Comparison of ENCODE assay signal across 16 mouse cellular contexts in genomic region chr9:119005303-119006029, GRCm38 (mm10). TPM values are rescaled to one million over a fixed set of nuclear protein-coding genes. Genes with fewer than 3 reads are reported as not detected.
A peak's percentile ranks its signal among the peaks of the same experiment; 100 is the strongest.
DNase-seq lines count a peak whose midpoint lies in the region; ATAC-seq and TF ChIP-seq lines count a peak whose summit lies in the region.
"Had no signal": no experiment of that assay in that cellular context is flagged by ENCODE, and none has a peak within 500 bp of the region (broad histone marks: within the 10 kb centered on the region; RNA-seq: fewer than 3 reads in every experiment).

No protein-coding gene starts in this region.

- DNase-seq in forebrain, postnatal 0 days: no peak
- DNase-seq in lung, postnatal 0 days (ENCODE audit: low spot score): no peak
- no peak for DNase-seq in lung, postnatal 36 days
- no peak for DNase-seq in embryonic facial prominence, embryonic 10.5 days (ENCODE audit: low spot score)
- peak; percentile 44 for DNase-seq in telencephalon, adult 2 months (ENCODE audit: low read depth, low spot score)
- DNase-seq in cerebellum, adult 11-12 months: no peak
- DNase-seq in heart, postnatal 36 days: no peak
- DNase-seq: cerebellum, adult 18-20 months; gastrocnemius, postnatal 25 days; thymus, postnatal 36 days had no signal

- TF ChIP-seq EP300 in lung, postnatal 0 days (IDR thresholded peaks at IDR 0.05): no peak

- H3K9me3 ChIP-seq in forebrain, embryonic 12.5 days: no peaks in the 10 kb centered on the region
- H3K9me3 ChIP-seq in forebrain, postnatal 0 days (ENCODE audit: low read length): no peaks in the 10 kb centered on the region
- no peaks in the 10 kb centered on the region for H3K9me3 ChIP-seq in lung, postnatal 0 days (ENCODE audit: low read length)
- no peaks in the 10 kb centered on the region for H3K9me3 ChIP-seq in embryonic facial prominence, embryonic 10.5 days
- H3K9me3 ChIP-seq: heart, embryonic 12.5 days; liver, embryonic 15.5 days; midbrain, embryonic 12.5 days had no signal

- intact Hi-C loops in heart, postnatal 36 days (cut with DNase I): no loop called here

- H3K4me3 ChIP-seq in forebrain, embryonic 12.5 days (replicated peaks): no peak overlapping the region
- H3K4me3 ChIP-seq in forebrain, postnatal 0 days (ENCODE audit: low read depth, low read length): no peak overlapping the region
- H3K4me3 ChIP-seq in lung, postnatal 0 days (ENCODE audit: low read depth, low read length): no peak overlapping the region
- H3K4me3 ChIP-seq in embryonic facial prominence, embryonic 10.5 days: no peak overlapping the region
- H3K4me3 ChIP-seq: heart, embryonic 12.5 days; liver, embryonic 15.5 days; midbrain, embryonic 12.5 days had no signal

- H3K4me2 ChIP-seq in forebrain, embryonic 12.5 days: no peak overlapping the region
- no peak overlapping the region for H3K4me2 ChIP-seq in forebrain, postnatal 0 days (ENCODE audit: low read depth)
- H3K4me2 ChIP-seq in lung, postnatal 0 days (replicated peaks; ENCODE audit: low read depth, low read length): no peak overlapping the region
- H3K4me2 ChIP-seq: liver, embryonic 15.5 days; midbrain, embryonic 12.5 days had no signal

- H3K9ac ChIP-seq in forebrain, embryonic 12.5 days: no peak overlapping the region
- H3K9ac ChIP-seq in forebrain, postnatal 0 days: no peak overlapping the region
- no peak overlapping the region for H3K9ac ChIP-seq in lung, postnatal 0 days (replicated peaks; ENCODE audit: low read depth)
- H3K9ac ChIP-seq: heart, embryonic 12.5 days; liver, embryonic 15.5 days; midbrain, embryonic 12.5 days had no signal

- H3K36me3 ChIP-seq in forebrain, embryonic 12.5 days (replicated peaks): no peaks in the 10 kb centered on the region
- H3K36me3 ChIP-seq in forebrain, postnatal 0 days (ENCODE audit: insufficient read depth): no peaks in the 10 kb centered on the region
- H3K36me3 ChIP-seq in lung, postnatal 0 days (ENCODE audit: insufficient read depth, low read length): no peaks in the 10 kb centered on the region
- H3K36me3 ChIP-seq in embryonic facial prominence, embryonic 10.5 days (replicated peaks): 0 out of 2 replicates have a peak, but pooled peaks cover 4% of the 10 kb centered on the region
- H3K36me3 ChIP-seq: G1E; liver, embryonic 15.5 days; midbrain, embryonic 12.5 days had no signal

- WGBS in forebrain, embryonic 12.5 days: 68% methylated on average over 15 of the region's 15 CpGs
- WGBS in forebrain, postnatal 0 days: 49% methylated on average over 15 of the region's 15 CpGs
- 70% methylated on average over 15 of the region's 15 CpGs for WGBS in lung, postnatal 0 days
- WGBS in embryonic facial prominence, embryonic 10.5 days: 74% methylated on average over 15 of the region's 15 CpGs

- peak; percentile 20; the same call in 1 of the 2 replicates for ATAC-seq in forebrain, embryonic 12.5 days (ENCODE audit: low FRiP score)
- no peak for ATAC-seq in forebrain, postnatal 0 days
- ATAC-seq in lung, postnatal 0 days: no peak
- ATAC-seq: activated CD4-positive, CD25-positive, alpha-beta regulatory T cell, adult 4 months had no signal

- H3K27ac ChIP-seq in forebrain, embryonic 12.5 days: 0 out of 2 replicates have a peak overlapping the region, but pooled peaks have one; percentile 53
- no peak overlapping the region for H3K27ac ChIP-seq in forebrain, postnatal 0 days (ENCODE audit: low read depth, low read length)
- H3K27ac ChIP-seq in lung, postnatal 0 days (ENCODE audit: low read length): peak overlapping the region; percentile 78; the same call in 1 of the 2 replicates
- peak overlapping the region; percentile 51; the same call in 1 of the 2 replicates for H3K27ac ChIP-seq in embryonic facial prominence, embryonic 10.5 days (replicated peaks)
- H3K27ac ChIP-seq: liver, embryonic 15.5 days; midbrain, embryonic 12.5 days had no signal

- no peak for TF ChIP-seq CTCF in forebrain, postnatal 0 days (IDR thresholded peaks at IDR 0.05; ENCODE audit: low read depth)
- TF ChIP-seq CTCF in lung, postnatal 0 days (IDR thresholded peaks at IDR 0.05): no peak

- no peaks in the 10 kb centered on the region for H3K27me3 ChIP-seq in forebrain, embryonic 12.5 days
- H3K27me3 ChIP-seq in forebrain, postnatal 0 days (ENCODE audit: insufficient read depth, low read length): no peaks in the 10 kb centered on the region
- H3K27me3 ChIP-seq in lung, postnatal 0 days (replicated peaks; ENCODE audit: insufficient read depth, low read length): no peaks in the 10 kb centered on the region
- H3K27me3 ChIP-seq in embryonic facial prominence, embryonic 10.5 days (replicated peaks; ENCODE audit: low read depth, poor library complexity, severe bottlenecking): no peaks in the 10 kb centered on the region
- H3K27me3 ChIP-seq: heart, embryonic 12.5 days; liver, embryonic 15.5 days; midbrain, embryonic 12.5 days had no signal

- H3K4me1 ChIP-seq in forebrain, embryonic 12.5 days: peaks cover 9% of the 10 kb centered on the region
- no peaks in the 10 kb centered on the region for H3K4me1 ChIP-seq in forebrain, postnatal 0 days (ENCODE audit: insufficient read depth)
- H3K4me1 ChIP-seq in lung, postnatal 0 days (ENCODE audit: insufficient read depth, low read depth, low read length): peaks cover 43% of the 10 kb centered on the region
- H3K4me1 ChIP-seq in embryonic facial prominence, embryonic 10.5 days: peaks cover 70% of the 10 kb centered on the region

RNA-seq across cellular contexts. Expression of gene Vill, which starts 47.1 kb away (rescaled TPM):
- polyA plus RNA-seq in forebrain, embryonic 12.5 days (2016; fragmentation: Nextera tagmentation; extraction: Ambion mirVana): 6.8 and 6.9 TPM in 2 replicates
- total RNA-seq in forebrain, postnatal 0 days (2014; rRNA removed): 3.3 and 6.5 TPM in 2 replicates
- 2.7 and 3.8 TPM in 2 replicates for polyA plus RNA-seq in forebrain, postnatal 0 days (2015; fragmentation: Nextera tagmentation; extraction: Ambion mirVana)
- polyA plus RNA-seq in lung, postnatal 0 days (2015; fragmentation: Nextera tagmentation; extraction: Ambion mirVana): 16.6 and 20.0 TPM in 2 replicates
- 19.3 and 20.5 TPM in 2 replicates for polyA plus RNA-seq in embryonic facial prominence, embryonic 10.5 days (2016; fragmentation: Nextera tagmentation; extraction: Ambion mirVana)
- total RNA-seq in heart, postnatal 36 days (2021): under 1 TPM; 0.41 to 0.69 TPM
- total RNA-seq: G1E had no signal
- polyA plus RNA-seq: G1E had no signal
